Mouse (Mus musculus): ENCODE measurements around the gene Dynlt1f. TPM values are rescaled to one million over a fixed set of nuclear protein-coding genes. Genes with fewer than 3 reads are reported as not detected.
"Not testable (repeated sequence)": the region's sequence is repeated elsewhere in the genome, so short reads cannot be mapped to it uniquely, and the experiment has no call there.

Dynlt1f gene
- total and polyA plus RNA-seq, 3 experiments, result 22.9 to 117 (median 94.4) TPM

- not testable (repeated sequence) for DNase-seq
Observed at GRCm38 (mm10) chr17:6621976-6622375, 33.7 kb downstream of the Dynlt1f start.

DNA sequence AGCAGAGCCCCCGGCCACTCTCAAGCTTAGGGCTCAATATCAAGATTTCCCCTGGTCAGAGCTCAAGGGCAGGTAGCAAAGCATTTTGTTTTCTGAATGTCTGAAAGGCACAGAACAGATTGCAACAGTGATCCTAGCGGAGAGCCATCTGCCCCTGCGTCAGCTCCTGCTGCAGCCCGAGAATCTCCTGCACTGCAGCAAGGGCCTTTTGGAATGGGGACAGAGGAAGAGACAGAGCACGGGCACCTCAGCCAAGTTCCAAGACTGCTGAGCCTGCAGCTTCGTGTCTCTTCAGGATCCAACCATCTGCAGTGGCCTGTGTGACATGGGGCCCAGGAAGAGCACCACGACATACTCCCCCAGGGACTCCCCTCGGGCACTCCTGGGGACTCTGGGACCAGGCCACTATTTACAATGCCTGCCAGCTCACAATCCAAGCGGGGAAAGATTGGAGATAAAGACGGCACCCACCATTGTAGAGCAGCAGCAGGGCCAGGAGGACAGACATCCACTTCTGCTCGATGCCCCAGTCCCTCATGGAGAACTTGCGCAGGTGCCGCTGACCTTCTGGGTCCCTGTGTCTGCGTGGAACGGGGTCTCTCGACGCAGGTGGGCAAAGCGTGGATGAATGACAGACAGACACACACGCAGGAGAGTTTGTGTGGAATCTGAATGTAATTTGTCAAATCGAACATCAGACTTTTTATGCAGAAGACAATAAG, 34.8 kb downstream of the Dynlt1f start:
- DNase-seq, result not testable (repeated sequence)

DNA sequence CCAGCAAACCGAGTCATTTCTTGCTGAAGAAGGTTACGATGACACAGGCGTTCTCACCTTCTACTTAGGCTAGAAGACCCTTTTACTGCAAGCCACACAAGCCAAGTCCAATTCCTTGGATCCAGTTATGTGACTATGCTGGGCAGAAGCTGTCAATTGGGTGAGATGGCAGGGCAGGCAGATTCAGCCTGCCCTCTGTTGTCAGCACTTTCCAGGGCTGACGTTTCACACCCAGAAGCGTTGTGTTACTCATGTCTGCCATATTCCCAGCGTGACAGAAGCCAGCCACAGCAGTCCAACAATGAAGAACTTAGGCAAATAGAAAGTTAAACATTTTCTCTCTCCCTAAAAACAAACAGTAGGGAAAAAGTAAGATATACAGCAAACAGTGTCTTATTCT, 35.7 kb downstream of the Dynlt1f start:
- DNase-seq, result not testable (repeated sequence)

GRCm38 (mm10) chr17:6619271-6619670, 36.4 kb downstream of the Dynlt1f start:
- DNase-seq, result not testable (repeated sequence)

DNA sequence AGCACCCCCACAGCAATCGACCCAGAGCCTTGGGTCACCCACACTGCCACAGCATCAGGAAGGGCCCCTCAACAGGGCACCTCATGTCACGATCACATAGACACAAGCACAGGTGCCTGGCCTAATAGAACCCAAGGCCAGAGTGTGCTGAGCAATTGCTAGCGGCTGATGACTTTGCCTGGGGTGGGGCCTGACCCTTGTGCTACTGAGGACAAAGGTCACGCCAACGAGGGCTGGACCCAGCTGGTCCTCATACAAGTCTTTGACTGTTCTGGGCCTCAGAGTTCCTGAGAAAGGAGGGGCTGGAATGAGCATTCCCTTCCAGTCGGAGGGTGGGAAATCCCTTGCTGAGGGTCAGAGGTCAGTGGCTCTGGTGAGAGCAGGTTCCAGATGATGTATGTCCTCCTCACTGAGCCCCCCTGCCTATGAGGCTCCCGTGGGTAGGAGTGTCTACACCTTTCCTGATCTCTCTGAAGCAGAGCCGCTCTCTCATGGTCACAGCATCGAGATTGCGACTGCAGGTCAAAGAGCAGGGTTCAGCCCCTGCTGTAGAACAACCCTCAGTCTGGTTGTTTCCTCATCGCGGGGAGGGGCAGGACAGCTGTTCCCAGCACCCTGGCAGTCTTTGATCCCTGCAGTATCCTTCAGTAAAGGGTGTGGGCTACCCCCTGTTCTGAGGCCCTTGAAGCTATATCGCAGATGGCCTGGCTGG, 37.9 kb downstream of the Dynlt1f start:
- not testable (repeated sequence) for DNase-seq

GRCm38 (mm10) chr17:6616731-6617130, 39.0 kb downstream of the Dynlt1f start:
- DNase-seq, result not testable (repeated sequence)

DNA sequence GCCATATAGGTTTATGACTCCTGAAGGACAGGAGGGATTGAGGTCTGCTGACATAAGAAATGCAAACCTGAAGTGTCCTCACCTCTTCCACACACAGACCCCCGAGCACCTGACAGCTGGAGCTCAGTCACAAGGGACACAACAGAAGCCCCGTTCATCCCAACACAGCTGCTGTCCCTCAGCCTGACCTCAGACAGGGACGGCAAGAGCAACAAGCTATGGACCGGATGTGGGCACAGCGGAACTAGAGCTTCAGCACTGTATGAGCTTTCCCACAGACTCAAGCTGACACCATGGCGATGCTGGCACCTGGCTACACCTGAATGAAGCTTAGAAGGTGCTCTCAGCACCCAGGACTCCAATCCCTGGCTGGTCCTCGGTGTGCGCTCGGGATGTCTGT, 41.4 kb downstream of the Dynlt1f start:
- DNase-seq, result not testable (repeated sequence)

DNA sequence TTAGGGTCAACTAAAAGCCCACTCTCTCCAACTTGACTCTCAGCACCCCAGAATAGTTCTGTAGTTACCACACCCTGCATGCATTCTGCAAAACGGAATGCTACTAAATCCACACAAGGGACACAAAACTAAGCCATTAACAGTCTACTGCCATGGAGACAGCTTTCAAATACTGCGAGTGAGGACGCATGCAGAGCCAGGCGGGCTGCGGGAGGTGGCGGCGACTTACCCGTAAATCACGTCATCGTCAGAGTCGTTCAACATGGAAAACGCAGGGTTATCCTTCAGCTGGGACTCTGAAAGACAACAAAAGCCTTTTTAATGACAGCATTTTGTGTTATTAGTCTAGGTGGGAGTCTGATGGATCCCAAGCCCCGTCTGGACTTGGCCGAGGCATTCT, 42.2 kb downstream of the Dynlt1f start:
- DNase-seq, result not testable (repeated sequence)

- DNase-seq, result not testable (repeated sequence)
Observed at GRCm38 (mm10) chr17:6605347-6605746, 50.4 kb downstream of the Dynlt1f start.

GRCm38 (mm10) chr17:6602205-6602604, 53.5 kb downstream of the Dynlt1f start:
- DNase-seq, result not testable (repeated sequence)

GRCm38 (mm10) chr17:6601204-6601911, 54.3 kb downstream of the Dynlt1f start, which contains the start of gene Dynlt1c:
TSS of gene Dynlt1c (plus strand) at chr17:6601671.
- DNase-seq, result peak; percentile 90

DNA sequence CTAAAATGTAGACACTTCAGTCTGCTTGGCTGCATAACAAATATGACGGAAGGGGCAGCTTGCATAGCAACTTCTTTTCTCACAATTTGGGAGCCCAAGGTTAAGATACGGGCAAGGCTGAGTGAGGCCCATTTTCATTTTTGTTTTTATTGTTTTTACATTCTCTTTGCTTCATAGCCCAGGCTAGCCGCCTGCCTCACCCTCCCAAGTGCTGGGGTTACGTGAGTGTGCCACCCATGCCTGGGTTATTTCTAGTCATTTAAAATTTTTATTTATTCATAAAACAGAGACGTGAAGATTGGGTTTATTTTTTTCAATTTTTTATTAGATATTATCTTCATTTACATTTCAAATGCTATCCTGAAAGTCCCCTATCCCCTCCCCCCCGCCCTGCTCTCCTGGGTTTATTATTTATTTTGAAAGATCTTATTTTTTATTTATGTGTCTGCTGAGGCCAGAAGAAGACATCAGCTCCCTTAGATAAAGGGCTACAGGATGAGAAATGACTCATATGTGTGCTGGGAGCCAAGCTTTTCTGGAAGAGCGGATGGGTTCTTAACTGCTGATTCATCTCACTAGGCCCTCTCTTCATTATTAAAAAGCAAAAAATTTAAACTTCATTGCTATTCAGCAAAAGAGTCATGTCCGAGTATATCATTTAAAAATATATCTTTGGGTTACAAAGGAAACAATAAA, 55.3 kb downstream of the Dynlt1f start:
- peak; percentile 75 for DNase-seq

GRCm38 (mm10) chr17:6598356-6598755, 57.3 kb downstream of the Dynlt1f start:
- not testable (repeated sequence) for DNase-seq

Other genes with a start within 250 kb of the Dynlt1f start
- gene Dynlt1b, start 225.8 kb downstream of the Dynlt1f start, total RNA-seq (2021), result 100 to 1,000 TPM; 116 to 142 TPM
- gene Dynlt1b, start 225.8 kb downstream of the Dynlt1f start, polyA plus RNA-seq (2012; rRNA removed), result 150 and 165 TPM in 2 replicates
- gene Dynlt1c, start 54.2 kb downstream of the Dynlt1f start, total RNA-seq (2021), result 1 to 10 TPM; 6.2 to 9.4 TPM
- 5.1 and 5.9 TPM in 2 replicates for gene Dynlt1c, start 54.2 kb downstream of the Dynlt1f start, polyA plus RNA-seq (2012; rRNA removed)
- under 1 TPM in 1 of 2 experiments, not detected in 1; 0.21 TPM for gene Sytl3, start 3.2 kb upstream of the Dynlt1f start, total RNA-seq (2021)
- gene Sytl3, start 3.2 kb upstream of the Dynlt1f start, polyA plus RNA-seq (2012; rRNA removed), result not detected in 2 replicates
- 10 to 100 TPM; 23.2 to 27.3 TPM for gene Ezr, start 126.9 kb upstream of the Dynlt1f start, total RNA-seq (2021)
- gene Ezr, start 126.9 kb upstream of the Dynlt1f start, polyA plus RNA-seq (2012; rRNA removed), result 5.6 and 6.2 TPM in 2 replicates